ENCODE assay signal across 11 mouse cellular contexts in the genomic region with DNA sequence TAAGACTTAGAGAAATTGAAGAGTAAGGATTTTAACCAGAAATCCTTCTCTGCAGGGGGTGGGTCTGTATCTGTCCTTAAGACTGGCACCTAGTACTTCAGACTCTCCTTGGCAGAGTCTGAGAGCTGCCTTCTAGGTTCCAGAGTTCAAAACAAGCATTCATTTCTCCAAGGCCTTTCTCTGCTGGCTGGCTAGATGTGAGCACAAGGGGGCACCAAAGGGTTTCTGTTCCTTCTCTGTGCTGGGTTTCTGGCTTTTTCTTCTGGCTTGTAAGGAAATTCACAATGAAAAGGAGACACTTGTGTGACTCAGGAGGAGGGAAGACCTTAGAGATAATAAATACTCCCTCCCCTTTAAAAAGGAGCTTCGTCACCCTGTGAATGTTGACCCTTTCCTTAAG.
DNase-seq lines count a peak whose midpoint lies in the region; ATAC-seq lines count a peak whose summit lies in the region.
"Had no signal": no experiment of that assay in that cellular context is flagged by ENCODE, and none has a peak within 500 bp of the region (broad histone marks: within the 10 kb centered on the region; RNA-seq: fewer than 3 reads in every experiment).

No protein-coding gene starts in this region.

- peak; percentile 92 for DNase-seq in midbrain, embryonic 11.5 days (ENCODE audit: low spot score, missing footprints)
- peak; percentile 2 for DNase-seq in cerebellum, adult 9-11 months
- DNase-seq in frontal cortex, adult 2 months (ENCODE audit: extremely low spot score in 1 of 2, low spot score in 1 of 2) = peak; percentile 50 to 88
- peak; percentile 40 for DNase-seq in left cerebral cortex, adult 11 months (ENCODE audit: low spot score)
- peak; percentile 51 for DNase-seq in right cerebral cortex, postnatal 25 days
- no peak for DNase-seq in c-Kit-positive CD71-positive TER-119-positive erythroid progenitor cells, embryonic 14.5 days (ENCODE audit: low spot score)

- 17% methylated on average over 1 of the region's 1 CpGs for WGBS in midbrain, embryonic 11.5 days
- 26% methylated on average over 1 of the region's 1 CpGs for WGBS in midbrain, embryonic 15.5 days

- no peaks in the 10 kb centered on the region for H3K27me3 ChIP-seq in midbrain, embryonic 11.5 days (ENCODE audit: control insufficient read depth, insufficient read depth, low read length)
- no peaks in the 10 kb centered on the region for H3K27me3 ChIP-seq in midbrain, embryonic 15.5 days (replicated peaks)
- H3K27me3 ChIP-seq: embryonic facial prominence, embryonic 12.5 days; liver, embryonic 15.5 days; stomach, embryonic 15.5 days had no signal

- no peaks in the 10 kb centered on the region for H3K36me3 ChIP-seq in midbrain, embryonic 11.5 days (ENCODE audit: control insufficient read depth, insufficient read depth, low read length)
- no peaks in the 10 kb centered on the region for H3K36me3 ChIP-seq in midbrain, embryonic 15.5 days (replicated peaks)
- H3K36me3 ChIP-seq: embryonic facial prominence, embryonic 12.5 days; liver, embryonic 15.5 days; stomach, embryonic 15.5 days had no signal

- no peaks in the 10 kb centered on the region for H3K9me3 ChIP-seq in midbrain, embryonic 11.5 days (ENCODE audit: control insufficient read depth, low read length)
- no peaks in the 10 kb centered on the region for H3K9me3 ChIP-seq in midbrain, embryonic 15.5 days
- H3K9me3 ChIP-seq: embryonic facial prominence, embryonic 12.5 days; liver, embryonic 15.5 days; stomach, embryonic 15.5 days had no signal

- H3K4me1 ChIP-seq in midbrain, embryonic 11.5 days (ENCODE audit: control insufficient read depth, insufficient read depth, low read length) = peaks cover 5% of the 10 kb centered on the region; the same call in 1 of the 2 replicates
- no peaks in the 10 kb centered on the region for H3K4me1 ChIP-seq in midbrain, embryonic 15.5 days
- H3K4me1 ChIP-seq: embryonic facial prominence, embryonic 12.5 days; liver, embryonic 15.5 days; stomach, embryonic 15.5 days had no signal

- H3K4me3 ChIP-seq in midbrain, embryonic 11.5 days (ENCODE audit: low read depth, low read length) = no peak overlapping the region
- H3K4me3 ChIP-seq in midbrain, embryonic 15.5 days = no peak overlapping the region
- H3K4me3 ChIP-seq: embryonic facial prominence, embryonic 12.5 days; liver, embryonic 15.5 days; stomach, embryonic 15.5 days had no signal

- ATAC-seq in midbrain, embryonic 11.5 days (ENCODE audit: low FRiP score) = peak; percentile 66; the same call in 1 of the 2 replicates
- ATAC-seq in midbrain, embryonic 15.5 days (replicated peaks) = no peak
- ATAC-seq in erythroblast, adult 5-6 weeks (replicated peaks; ENCODE audit: low FRiP score, poor library complexity, severe bottlenecking) = no peak

- H3K9ac ChIP-seq in midbrain, embryonic 11.5 days (ENCODE audit: low read length) = no peak overlapping the region
- H3K9ac ChIP-seq in midbrain, embryonic 15.5 days = no peak overlapping the region
- H3K9ac ChIP-seq: embryonic facial prominence, embryonic 12.5 days; liver, embryonic 15.5 days; stomach, embryonic 15.5 days had no signal

- H3K27ac ChIP-seq in midbrain, embryonic 11.5 days (ENCODE audit: low read depth, low read length) = no peak overlapping the region
- H3K27ac ChIP-seq in midbrain, embryonic 15.5 days = no peak overlapping the region
- H3K27ac ChIP-seq: embryonic facial prominence, embryonic 12.5 days; liver, embryonic 15.5 days; stomach, embryonic 15.5 days had no signal

- H3K4me2 ChIP-seq in midbrain, embryonic 11.5 days = no peak overlapping the region
- H3K4me2 ChIP-seq in midbrain, embryonic 15.5 days = no peak overlapping the region
- H3K4me2 ChIP-seq: embryonic facial prominence, embryonic 12.5 days; liver, embryonic 15.5 days; stomach, embryonic 15.5 days had no signal
